Mouse (Mus musculus): ENCODE data around the gene Eif2b2.

The Eif2b2 gene

DNA sequence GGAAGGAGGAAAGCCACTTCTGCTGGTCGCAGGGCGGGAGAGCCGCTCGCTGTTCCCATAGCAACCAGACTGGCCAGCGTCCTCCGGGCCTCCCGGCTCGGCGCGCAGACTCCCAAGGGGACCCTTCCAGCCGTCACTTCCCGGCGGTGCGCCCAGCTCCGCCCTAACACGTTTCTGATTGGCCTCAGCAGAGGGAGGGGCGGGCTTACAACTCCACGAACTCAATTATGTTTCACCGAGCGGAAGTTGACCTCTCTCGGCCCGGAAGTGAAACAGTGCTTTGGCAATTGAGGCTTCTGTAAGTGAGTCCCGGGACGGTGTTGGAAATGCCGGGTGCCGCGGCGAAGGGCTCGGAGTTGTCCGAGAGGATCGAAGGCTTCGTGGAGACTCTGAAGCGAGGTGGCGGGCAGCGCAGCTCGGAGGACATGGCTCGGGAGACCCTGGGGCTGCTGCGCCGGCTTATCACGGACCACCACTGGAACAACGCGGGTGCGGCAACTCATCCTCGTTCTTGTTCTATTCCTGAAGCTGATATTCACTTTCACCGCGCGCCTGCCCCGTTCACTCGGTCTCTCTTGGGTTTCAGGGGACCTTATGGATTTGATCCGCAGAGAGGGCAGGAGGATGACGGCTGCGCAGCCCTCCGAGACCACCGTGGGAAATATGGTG, at the start of gene Eif2b2:
Gene Eif2b2 (plus strand): TSS at position 246 of the 669 bp plus-strand sequence.
- peak; percentile 98 for DNase-seq (ENCODE audit: low spot score)

- no peak for DNase-seq (ENCODE audit: low spot score)
Observed at GRCm38 (mm10) chr12:85169877-85170276, 49.4 kb upstream of the Eif2b2 start.

GRCm38 (mm10) chr12:85170284-85170947, 48.9 kb upstream of the Eif2b2 start:
- no peak for DNase-seq (ENCODE audit: low spot score)

- DNase-seq (ENCODE audit: low spot score), result no peak
Observed at GRCm38 (mm10) chr12:85170948-85171307, 48.4 kb upstream of the Eif2b2 start.

DNA sequence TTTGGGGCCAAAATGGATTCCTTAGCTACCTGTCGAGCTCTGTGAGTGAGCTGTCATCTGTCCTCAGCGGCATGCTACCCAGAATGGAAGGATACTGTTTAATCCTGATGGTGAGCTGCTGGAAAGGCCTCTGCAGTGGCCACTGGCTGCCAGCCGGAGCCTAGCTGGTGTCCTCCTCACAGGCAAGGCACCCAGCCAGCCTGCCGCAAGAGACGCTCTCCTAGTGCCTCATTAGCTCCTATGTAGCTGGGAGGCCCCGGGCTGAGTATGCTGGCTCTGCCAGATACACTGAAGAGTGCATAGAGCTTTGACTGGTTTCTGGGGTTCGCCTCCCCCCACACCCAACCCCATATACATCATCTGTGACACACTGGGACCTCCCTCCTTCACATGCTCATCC, 45.3 kb upstream of the Eif2b2 start:
- DNase-seq (ENCODE audit: low spot score), result no peak

DNA sequence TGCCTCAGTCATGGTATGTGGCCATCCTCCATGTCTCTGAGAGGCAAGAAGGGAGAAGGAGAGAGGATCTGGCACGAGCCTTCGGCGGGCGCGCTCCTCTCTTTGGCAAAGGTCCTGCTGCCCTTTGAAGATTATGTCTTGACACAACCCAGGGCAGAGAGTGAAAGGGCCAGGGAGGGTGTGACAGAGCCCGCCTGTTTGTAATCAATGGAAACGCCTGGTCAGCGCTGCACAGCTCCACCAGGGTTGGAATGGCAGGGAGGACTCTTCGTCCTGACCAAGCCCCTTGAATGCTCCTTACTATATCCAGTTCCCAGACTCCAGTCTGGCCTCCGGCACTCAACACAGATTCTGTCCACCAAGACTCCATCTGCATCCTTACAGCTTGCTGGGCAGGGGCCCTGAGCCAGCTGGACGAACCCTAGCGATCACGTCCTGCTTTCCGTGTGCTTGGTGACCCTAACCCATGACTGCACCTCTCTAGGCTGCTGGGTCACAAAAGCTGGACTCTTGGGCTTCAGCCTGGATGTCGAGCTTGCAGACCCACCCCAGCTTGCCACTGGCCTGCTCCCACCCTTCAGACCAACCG, 44.1 kb upstream of the Eif2b2 start:
- DNase-seq (ENCODE audit: low spot score), result no peak

GRCm38 (mm10) chr12:85175926-85176845, 43.1 kb upstream of the Eif2b2 start:
- DNase-seq (ENCODE audit: low spot score), result no peak

DNA sequence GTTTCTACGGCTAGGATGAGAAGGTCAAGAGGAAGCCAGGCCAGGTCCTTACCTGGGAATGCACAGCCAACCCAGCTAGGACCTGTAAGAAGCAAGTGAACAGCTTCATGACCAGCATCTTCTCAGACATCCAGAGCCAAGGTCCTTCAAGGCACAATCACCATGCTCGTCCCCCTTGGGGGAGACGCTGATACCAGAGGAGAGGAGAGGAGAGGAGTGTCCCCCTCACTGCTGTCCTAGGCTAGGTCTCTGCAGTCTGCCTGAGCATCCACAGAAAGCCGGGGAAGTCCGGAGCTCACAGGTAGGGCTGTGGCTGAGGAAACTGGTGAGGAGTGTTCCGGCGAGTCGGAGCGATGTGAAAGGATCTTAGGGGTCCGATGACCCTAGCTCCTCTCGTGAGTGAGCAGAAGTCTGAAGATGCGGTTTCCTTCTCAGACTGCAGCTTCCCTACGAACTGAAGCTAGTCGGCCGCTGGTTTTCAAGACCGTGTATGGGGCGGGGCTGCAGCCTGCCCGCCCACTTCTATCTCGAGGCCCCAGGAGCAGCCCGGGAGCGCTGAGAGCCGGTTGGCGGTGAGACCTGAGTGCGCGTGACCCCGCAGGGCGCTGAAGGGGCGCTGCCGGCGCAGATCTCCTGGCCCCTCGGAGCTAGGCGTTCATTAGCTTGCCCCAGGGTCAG, 42.3 kb upstream of the Eif2b2 start:
- no peak for DNase-seq (ENCODE audit: low spot score)

GRCm38 (mm10) chr12:85177740-85178239, 41.5 kb upstream of the Eif2b2 start, which contains the start of gene Pgf:
Pgf (minus strand) TSS chr12:85177790.
- no peak for DNase-seq (ENCODE audit: low spot score)

DNA sequence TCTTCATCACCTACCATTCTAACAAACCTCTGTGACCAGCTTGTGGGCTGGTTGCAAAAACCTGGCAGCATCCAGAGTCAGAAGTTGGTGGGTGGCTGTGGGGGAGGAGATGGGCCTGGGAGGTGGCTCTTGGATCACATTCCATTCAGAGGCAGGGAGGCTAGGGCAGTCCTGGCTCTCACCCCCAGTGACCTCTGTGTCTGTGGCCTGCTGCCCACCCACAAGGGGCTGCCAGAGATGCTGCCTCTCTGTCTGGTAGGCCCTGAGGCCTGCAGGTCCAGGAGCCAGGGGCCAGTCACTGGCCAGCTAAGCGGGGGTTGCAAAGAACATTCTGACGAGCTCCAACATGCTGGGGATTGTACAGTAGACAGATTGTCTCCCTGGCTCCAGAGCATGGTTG, 41.0 kb upstream of the Eif2b2 start:
- DNase-seq (ENCODE audit: low spot score), result no peak

DNA sequence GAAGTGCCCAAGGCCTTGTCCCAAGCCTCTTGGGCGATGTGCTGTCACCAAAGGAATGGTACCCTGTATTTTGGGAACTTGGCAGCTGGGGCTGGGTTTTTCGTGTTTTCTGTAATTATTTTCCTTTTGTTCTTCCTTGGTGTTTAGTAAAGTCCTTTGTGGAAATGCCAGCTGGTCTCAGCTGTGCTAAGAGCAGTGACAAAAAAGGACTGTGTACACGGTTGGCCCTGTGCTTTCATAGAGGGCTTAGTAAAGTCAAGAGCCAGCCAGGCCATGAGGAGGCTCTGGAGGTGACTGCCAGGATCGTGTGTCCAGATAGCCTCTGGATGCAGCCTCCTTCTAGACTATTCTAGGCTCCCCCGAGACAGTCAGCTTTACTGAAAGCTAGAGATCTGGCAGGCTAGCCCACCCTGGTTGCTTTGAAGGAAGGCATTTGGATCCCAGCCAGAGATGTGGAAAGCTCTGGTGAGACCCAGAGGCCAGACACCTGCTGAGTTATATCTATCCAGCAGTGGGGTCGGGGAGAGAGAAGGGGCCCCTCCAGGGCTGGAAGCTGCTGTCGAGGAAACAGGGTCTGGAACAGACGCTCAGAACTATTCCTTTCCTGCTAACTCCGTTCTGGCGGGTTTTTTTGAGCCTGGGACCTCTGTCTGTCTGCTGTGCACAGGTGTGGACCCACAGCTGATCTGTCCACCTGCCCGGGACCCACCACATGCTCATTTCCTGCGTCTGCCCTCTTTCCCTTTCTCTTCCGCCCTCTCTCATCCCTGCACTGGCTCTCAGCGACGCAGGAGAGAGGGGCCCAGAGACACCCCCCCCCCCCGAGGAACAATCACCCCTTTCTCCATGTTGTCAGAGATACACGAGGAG, 37.6 kb upstream of the Eif2b2 start:
- DNase-seq (ENCODE audit: low spot score), result no peak

DNA sequence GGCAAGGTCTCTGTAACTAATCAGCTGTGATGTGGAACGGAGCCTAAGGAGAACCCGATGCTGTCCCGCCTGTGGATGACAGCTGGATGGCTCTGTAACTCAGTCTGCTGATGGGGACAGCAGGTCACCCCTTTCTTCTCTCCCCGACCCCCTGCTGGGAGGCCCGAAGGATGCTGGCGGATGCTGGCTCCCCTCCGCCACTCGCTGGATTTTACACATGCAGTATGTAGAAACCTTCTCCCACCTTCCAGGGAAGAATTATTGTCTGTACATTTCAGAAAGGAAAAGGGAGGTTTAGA, 37.0 kb upstream of the Eif2b2 start:
- DNase-seq (ENCODE audit: low spot score), result no peak

DNA sequence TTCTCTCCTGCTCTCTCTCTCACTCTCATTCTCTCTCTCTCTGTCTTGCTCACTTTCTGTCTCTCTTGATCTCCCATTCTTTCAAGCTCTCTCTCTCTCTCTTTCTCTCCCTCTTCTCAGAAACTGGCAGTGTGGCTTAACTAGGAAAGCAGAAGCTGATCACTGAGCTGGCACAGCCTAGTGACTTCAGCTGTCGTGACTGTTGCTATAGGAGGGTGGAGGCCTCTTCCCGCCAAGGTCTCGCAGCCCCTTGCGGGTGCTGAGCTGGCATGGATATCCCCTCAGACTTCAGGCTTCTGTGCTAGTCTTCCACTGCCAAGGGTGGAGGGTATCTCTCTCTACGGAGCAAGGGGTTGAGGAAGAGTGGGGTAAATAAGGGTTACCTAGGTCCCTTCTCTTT, 36.4 kb upstream of the Eif2b2 start:
- DNase-seq (ENCODE audit: low spot score), result no peak

DNA sequence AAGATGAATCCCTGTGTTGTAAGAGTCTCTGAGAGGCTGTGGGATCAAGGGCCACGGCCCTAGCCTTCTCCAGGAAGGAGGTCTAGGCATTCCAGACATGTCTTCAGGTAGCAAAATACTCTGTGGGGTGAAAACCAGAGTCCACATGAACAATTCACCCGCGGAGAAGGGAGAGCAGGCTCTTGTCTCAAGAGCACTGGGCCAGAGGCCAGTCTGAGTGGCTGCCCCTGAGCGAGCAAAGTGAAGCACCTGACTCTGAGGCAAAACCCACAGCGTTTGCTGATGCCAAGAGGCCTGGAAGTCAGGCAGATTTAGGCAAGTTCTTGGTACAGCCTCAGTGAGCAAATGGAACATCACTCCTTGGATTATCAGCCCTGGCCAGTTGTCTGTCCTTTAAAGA, 35.2 kb upstream of the Eif2b2 start:
- no peak for DNase-seq (ENCODE audit: low spot score)

DNA sequence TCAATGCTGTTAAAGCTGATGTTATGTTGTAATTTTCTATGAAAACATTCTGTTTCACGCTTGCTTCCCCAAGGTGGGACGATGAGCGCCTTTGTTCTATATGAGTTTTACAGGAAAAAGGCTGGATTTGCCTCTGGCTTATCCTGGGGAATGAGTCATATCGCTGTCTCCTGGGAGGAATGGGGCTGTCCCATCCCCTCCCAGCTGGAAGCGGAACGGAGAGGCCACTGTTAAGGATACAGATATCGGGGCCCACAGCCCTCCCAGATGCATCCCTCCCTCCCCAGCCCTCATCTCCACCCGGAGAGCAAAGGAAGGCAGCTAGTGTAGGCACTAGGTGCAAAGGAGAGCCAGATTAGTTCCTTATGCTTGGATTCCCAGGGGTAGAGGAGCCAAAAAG, 33.5 kb upstream of the Eif2b2 start:
- no peak for DNase-seq (ENCODE audit: low spot score)

GRCm38 (mm10) chr12:85186361-85186760, 32.9 kb upstream of the Eif2b2 start:
- DNase-seq (ENCODE audit: low spot score), result no peak

DNA sequence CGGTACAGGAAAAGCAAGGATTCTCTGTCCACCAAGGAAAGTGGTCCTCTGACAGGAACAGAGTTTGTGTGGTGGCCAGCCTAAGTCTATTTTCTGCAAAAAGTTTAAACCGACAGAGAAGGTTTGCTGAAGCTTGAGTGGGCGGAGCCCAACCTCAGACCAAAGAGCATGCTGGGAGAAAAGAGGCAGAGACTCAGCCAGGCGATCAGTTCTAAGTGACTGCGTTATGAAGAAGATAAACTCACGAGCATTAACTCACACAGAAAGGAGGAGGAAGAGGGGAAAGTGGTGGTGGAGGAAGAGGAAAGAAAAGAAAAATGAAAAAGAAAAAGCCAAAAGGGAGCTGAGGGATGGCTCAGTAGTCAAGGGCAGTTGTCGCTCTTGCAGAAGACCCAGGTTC, 29.0 kb upstream of the Eif2b2 start:
- no peak for DNase-seq (ENCODE audit: low spot score)

DNA sequence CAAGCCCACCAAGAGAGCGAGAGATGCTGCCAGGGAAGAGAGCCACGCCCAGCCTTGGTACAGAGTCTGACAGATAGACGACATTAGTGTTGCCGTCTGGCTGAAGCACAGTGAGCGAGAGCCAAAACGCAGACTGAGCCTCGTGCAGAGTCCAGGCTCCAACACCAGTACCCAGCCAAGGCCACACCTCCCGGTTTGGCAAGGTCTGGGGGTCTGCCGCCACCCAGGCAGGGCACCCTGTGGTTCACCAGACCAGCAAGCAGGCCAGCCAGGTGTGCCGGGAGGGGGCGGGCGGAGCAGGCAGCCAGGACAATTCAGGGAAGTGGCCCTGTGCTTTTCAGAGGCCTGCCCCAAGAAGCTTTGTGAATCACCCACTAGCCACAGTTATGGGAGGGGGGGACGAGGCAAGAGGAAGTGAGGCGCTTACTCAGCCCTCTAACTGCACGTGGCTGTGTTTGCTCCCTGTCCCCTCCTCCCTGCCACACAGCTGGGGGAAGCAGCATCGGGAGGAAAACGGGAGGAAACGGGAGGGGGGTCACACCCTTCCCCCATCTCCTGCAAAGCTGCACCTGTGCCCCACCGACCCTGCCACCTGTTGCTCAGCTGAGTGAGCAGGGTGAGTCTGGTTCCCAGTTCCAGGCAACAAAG, 26.7 kb upstream of the Eif2b2 start:
- DNase-seq (ENCODE audit: low spot score), result no peak

DNA sequence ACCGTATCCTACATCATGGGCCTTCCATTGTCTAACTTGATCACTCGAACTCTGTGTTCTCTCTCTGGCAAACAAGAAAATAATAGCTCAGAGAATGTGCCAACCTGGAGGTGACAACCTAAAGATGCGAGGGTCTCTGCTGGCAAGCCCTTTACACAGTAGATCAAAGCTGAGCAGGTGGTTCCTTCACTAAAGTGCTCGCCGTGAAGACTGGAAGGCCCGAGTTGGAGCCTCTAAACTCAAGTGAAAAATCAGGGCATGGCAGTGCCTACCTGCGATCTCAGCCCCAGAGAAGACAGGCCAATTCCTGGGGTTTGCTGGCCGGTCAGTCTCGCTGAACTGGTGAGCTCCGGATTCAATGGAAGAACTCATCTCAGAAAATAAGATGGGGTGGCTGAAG, 26.1 kb upstream of the Eif2b2 start:
- no peak for DNase-seq (ENCODE audit: low spot score)

GRCm38 (mm10) chr12:85193923-85194622, 25.2 kb upstream of the Eif2b2 start:
- no peak for DNase-seq (ENCODE audit: low spot score)
